Mouse (Mus musculus) retina, postnatal 7 days (tissue): ENCODE measurements around the gene Senp3.
"Not testable (repeated sequence)": the region's sequence is repeated elsewhere in the genome, so short reads cannot be mapped to it uniquely, and the experiment has no call there.

Source experiments
- DNase-seq: peaks from one replicate; pipeline ENCODE4 v3.0.0-alpha.2; 2012; ENCODE audit warnings: low read depth, low spot score

Senp3 gene

DNA sequence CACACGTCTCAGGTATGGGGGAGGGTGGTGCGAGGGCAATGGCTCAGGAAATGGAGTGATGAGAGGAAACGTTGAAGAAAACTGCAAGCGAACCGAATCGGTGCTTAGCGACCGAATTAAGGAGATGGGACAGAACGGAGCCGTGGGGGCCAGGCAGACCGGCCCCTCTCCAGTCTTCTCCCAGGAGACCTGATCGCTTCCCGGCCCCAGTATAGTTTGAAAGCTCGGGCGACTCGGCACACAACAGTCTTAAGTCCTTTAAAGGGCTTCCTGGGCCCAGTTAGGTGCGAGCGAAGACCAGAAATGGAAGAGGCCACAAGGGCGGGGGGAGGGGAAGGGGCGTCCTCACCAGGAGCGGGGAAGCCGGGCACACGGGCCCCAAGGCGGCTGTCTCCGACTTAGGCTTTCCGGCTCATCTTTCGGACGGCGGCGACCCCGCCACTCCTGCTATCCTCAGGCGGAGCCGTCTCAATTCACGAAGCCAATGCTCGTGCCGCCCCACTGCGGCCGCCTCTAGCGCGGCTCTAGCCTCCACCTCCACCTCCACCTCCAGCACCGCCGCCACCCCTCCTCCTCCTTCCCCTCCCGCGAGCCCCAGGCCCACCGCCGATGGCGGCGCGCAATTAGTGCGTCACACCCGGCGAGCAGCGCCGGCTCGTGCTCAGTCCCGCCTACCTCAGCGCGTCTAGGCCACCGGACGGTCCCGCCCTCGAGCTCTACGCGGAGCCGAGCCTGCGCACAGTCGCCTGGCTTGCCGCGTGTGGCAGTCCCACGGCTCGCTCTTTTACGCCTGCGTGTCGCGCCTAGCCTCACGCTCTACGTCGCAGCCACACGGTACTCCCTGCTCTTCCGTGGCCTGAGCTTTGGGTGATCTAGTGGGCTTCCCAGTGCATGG lies at the start of gene Senp3:
Senp3 (minus strand) TSS at position 771 of the 895 bp plus-strand sequence.
- peak; percentile 93 for DNase-seq

DNA sequence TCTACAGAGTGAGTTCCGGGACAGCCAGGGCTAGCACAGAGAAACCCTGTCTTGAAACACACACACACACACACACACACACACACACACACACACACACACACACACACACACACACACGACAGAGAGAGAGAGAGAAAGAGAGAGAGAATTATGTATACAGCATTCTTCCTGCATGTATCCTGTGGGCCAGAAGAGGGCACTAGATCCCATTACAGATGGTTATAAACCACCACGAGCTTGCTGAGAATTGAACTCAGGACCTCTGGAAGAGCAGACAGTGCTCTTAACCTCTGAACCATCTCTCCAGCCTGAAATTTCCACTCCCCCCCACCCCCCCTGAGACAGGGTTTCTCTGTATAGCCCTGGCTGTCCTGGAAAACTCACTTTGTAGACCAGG lies 49.5 kb upstream of the Senp3 start:
- DNase-seq = not testable (repeated sequence)

DNA sequence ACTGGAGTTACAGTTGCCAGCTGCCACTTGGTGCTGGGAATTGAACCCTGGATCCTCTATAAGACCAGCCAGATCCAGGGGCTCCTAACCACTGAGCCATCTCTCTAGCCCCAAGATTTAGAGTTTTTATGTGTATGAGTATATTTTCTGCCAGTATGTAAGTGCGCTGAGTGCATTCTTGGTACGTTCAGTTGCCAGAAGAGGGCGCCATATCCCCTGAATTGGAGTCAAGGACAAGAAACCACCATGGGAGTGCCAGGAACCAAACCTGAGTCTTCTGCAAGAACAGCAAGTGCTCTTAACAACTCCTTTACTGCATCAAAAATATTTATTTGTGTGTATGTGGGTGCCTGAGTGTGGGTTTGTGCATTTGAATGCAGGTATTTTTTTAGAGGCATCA lies 47.2 kb upstream of the Senp3 start:
- DNase-seq = peak; percentile 46

DNA sequence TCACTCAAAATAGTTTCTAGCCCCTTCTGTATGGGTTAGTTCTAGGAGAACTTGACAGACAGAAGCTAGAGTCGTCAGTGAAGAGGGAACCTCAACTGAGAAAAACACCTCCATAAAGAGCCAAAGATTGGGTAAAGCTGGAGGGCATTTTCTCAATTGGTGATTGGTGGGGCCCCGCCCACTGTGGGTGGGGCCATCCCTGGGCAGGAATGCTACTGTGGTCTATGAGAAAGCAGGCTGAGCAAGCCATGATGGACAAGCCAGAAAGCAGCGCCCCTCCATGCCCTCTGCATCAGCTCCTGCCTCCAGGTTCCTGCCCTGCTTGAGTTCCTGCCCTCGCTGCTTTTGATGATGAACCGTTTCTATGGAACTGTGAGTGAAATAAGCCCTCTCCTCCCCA lies 44.1 kb upstream of the Senp3 start:
- no peak for DNase-seq

DNA sequence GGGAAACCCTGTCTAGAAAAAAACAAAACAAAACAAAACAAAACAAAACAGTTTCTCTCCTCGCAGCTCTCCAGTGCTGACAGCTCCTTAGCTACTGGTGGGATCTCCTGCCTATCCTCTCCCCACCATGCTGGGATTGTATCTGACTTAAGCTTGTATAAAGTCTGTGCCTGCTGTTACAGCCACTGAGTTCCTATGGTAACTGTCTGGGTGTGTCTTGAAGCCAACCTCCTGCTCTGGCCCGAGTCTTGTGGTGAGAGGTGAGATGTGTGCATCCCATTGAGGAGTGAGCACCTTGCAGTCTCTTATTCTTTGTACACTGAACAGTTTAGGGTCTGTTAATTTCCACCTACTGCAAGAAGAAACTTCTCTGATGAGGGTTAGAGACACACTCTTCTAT lies 41.2 kb upstream of the Senp3 start:
- DNase-seq = no peak

DNA sequence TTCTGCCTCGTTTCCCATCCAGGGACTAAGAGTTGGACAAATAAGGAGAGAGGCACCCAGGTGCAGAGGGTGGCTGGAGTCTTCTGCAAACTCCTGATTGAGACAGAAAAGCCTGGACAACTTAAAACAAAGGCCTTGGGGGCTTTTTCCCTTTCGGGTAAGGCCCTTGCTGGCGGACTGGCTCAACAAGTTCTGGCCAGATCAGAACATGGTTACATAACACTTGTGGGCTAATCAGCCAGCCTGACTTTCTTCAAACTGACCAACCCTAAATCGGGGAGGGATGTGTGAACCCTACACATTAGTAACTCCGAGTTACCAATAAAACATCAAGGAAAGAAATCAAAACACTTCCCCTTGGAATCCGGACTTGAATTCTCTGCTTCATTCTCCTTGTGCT lies 39.0 kb upstream of the Senp3 start:
- DNase-seq = no peak

DNA sequence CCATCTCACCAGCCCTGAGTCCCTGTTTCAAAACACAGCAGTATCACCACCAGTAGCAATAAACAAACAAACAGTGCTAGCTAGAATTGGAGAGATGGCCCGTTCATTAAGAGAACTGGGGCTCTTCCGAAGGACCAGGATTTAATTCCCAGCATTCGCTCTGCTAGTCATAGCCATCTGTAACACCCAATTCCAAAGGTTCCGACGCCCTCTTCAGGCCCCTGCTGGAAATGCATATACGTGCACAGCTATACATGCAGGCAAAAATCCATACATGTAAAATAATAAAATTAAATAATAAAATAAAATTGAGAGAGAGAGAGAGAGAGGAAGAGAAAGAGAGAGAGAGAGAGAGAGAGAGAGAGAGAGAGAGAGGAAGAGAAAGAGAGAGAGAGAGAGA lies 37.5 kb upstream of the Senp3 start:
- no peak for DNase-seq

DNA sequence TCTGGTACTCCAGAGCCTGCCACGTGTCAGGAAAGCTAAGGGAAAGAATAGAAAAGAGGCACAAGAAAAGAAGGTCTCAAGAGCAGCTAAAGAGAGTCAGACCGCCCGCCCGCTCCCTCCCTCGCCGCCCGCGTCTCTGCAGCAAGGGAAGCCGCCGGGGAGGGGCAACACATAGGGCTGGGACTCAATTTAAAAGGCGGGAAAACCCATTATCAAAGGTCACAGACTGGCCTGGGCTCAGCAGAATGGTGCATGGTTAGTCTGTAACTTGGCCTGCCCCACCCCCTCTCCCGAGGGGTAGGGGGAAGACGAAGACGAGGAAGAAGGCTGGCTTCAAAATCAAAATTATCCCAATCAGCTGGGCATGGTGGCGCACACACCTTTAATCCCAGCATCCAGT lies 36.8 kb upstream of the Senp3 start:
- DNase-seq = no peak

DNA sequence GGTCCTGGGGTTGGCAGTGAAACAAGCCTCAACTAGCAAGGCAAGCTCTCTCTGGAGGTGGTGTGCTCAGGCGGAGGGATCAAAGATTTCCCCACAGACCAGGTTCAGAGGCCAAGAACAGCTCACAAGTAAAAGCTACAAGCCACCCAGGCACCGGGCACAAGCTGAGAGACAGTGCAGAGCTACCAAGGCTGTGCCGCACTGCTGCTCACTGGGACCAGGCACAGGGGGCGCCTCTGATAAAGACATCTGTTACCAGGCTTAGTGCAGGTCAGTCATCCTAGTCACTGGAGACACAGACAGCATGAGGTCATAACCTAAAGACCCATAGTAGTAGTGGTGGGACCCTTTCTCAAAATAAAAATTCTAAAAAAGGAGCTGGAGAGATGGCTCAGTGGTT lies 35.1 kb upstream of the Senp3 start:
- no peak for DNase-seq

DNA sequence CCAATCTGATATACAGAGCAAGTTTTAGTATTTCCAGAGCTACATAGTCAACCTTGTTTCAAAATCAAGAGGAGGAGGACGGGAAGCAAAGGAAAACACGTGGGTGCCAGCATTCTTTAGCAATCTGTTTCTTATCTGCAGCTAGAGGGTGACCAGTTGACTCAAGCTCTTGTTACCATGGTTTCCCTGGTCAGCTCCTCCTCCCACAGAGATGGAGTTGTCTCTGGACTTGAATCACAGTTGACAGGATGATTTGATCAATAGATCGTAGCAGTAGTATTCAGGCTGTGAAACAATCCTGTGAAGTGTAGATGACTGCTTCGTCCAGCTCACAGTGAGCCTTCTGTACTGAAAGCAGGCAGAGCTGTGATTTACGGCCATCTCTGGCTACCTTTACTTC lies 34.0 kb upstream of the Senp3 start:
- no peak for DNase-seq

DNA sequence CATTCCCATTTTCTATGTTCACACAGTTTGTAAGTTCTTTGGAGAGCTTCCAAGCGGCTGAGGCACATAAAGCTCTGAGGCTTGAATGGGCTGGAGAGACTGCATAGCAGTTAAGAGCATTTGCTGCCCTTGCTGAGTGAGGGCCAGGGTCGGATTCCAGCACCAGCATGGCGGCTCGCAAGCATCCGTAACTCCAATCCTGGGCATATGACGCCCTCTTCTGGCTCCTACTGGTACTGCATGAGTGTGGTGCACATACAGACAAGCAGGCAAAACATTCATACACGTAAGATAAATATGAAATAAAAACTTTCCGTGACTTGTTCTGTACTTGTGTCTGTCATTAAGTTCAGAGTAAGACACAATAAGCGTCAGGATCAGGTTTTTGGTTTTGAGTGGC lies 33.6 kb upstream of the Senp3 start:
- no peak for DNase-seq

DNA sequence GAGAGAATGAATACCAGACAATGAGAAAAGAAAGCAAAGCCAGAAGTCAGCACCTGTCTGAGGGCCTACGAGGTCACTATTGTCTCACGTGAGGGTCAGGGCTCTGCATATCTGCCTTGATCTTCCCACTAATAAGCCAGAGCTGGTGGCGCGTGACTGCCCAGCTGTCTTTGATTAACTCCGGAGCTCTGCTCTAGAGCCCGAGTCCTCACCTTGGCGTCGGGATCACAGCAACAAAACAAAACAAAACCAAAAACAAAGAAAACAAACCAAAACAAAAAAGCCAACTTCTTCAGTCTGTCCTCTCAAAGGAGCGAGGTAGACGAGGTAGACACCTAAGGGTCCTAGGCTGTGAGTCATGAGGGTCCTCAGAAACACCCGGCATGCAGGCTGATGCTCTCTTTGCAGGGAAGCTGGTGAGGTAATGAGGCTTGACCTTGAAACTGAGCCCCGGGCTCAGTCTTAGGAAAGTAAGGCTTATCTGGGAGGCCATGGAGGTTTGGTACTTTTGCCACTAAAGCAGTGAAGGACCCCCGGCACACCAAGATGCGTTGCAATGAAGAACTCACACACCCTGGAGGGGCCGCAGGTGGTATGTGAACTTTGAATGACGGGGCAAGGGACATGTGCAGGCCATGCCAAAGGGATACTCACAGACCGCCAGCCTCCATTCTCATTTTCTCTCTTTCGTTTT lies 32.9 kb upstream of the Senp3 start:
- DNase-seq = peak; percentile 40

DNA sequence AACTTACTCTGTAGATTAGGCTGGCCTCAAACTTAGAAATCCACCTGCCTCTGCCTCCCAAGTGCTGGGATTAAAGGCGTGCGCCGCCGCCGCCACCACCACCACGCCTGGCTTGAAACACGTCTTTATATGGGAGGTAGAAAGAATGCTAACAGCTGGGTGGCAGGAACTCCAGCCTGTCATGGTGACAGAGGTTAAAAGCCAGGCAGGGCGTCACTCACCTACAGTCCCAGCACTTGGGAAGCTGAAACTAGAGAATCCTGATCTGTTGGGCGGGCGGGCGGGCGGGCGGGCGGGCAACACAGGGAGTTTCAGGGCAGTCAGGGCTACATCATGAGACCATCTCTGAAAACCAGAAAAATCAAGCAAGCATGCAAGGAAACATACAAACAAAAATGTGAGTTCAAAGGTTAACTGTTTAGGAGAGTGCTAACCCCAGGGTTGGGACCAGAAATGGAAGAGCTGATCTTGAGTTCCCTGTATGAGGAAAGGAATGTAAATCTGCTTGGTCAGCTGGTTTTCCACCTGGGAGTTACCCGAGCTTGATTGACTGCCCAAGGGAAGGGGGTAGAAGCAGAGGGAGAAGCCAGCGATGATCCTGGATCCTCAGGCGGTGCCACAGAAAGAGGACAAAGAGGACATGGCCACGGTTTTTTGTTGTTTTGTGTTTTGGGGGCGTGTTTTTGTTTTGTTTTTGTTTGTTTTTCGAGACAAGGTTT lies 31.2 kb upstream of the Senp3 start:
- DNase-seq = no peak

DNA sequence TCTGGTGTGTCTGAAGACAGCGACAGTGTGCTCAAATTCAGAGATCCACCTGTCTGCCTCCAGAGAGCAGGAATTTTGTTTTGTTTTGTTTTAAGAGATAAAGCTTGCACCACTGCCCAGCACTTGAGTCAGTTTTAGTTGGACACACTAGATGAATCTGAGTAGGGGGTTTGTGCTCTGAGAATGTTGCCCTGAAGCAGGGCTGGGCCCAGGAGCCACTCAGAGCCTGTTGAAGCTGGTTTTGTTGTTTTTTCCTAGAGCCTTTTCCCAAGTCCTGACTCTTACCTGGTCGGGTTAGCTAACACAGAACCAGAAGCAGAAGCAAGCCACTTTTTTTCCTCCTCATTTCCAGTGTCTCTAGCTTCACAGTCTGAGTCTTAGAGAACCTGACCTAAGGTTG lies 29.2 kb upstream of the Senp3 start:
- no peak for DNase-seq

DNA sequence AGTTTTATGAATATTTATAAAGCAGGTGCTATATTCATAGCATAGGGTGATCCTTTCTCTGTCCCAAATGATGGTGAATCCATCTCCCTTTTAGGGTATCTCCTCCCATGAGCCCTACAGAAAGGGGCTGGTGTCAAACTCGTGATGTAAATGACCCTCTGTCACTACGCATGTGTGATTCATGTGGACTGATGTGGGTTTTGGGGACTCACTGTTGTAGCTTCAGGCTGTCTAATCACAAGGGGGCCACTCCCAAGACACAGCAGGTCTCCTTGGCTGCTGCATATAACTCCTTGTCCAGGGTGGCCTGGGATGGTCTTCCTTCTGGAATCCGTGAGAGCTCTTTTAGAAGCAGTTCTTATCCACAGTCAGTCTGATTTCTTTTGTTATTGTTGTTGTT lies 28.6 kb upstream of the Senp3 start:
- DNase-seq = no peak

DNA sequence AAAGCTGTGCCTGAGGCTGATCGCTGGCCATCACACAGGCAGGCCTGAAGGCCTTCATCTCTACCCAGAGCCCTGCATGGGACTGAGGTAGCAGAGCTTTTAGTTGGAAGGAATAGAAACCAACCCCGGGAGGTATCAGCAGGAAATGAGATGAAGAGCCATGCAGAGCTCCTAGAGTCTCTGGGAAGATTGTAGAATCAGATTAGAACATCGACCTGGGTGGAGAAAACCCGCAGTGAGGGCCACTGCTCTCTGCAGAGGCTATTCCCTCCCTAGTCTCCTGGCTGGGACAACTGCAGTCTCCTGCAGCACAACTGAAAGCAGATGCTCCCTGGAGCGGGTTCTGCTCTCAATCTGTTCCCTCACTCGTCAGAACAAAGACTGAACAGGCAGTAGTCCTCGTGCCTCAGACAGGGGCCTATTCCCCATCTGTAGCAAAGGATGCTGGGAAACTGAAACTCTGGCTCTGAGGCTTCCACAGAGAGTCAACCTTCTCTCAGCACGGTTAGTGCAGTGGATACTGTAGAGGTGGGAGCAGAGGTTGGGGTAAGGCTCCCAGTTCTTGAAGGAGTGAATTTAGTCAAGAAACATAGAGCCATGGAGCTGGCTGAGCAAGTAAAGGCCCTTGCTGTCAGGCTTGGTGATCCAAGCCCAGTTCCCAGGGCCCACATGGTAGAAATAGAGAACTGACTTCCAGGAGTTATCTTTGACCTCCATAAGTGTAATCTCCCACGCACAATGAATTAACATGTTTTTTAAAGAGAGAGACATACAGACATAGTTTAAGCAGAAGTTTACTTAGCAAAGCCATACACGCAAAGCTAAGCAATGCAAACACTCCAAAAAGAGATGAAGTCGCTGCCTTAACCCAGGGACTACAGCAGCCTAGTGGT lies 27.9 kb upstream of the Senp3 start:
- DNase-seq = no peak

DNA sequence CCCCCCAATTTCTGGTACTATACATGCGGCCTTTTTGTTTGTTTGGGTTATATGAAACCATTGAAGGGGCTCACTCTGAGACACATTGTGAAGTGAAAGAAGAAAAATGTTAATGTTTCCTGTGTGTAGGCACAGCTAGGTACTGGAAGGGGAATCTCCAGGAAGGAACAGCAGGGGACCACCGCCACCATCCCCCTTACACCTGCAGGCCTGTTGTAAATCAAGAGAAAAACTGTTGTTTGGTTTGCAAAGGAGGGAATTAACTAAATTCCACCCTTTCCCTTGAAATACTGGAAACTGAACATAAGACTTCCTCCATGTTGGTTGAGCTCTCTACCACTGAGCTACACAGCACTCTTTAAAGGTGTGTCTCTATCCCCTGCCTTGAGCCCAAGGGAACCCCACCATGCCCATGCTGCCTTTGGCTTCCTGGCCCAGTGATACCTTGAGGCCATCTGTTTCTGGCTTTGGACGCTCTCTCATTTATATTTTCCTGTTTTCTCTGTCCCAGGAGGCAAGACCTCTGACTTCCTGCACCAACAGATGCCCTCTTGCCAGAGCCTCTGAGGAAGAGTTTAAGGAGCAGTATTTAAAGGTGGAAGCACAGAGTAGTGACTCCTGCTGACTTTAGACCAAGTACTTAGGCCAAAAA lies 26.9 kb upstream of the Senp3 start:
- no peak for DNase-seq

DNA sequence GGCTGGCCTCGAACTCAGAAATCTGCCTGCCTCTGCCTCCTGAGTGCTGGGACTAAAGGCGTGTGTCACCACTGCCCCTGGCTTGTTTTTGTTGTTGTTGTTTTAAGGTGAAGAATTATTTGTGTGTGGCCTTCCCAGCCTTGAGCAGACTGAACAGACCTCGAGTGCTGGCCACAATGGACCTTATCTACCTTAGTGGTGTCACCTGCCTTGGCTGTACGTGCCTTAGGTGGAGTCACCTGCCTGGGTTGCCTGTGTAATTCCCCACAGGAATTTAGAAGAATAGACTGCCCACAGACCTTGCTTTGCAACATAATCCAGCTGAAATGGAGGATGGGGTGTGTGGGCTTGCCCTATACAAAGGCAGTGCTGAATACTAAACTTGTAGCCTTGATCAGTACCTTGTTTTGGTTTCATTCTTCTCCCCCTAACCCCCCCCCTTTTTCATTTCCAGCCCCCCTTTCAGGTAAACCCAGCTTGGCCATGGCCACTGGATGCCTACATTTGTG lies 26.0 kb upstream of the Senp3 start:
- DNase-seq = no peak

DNA sequence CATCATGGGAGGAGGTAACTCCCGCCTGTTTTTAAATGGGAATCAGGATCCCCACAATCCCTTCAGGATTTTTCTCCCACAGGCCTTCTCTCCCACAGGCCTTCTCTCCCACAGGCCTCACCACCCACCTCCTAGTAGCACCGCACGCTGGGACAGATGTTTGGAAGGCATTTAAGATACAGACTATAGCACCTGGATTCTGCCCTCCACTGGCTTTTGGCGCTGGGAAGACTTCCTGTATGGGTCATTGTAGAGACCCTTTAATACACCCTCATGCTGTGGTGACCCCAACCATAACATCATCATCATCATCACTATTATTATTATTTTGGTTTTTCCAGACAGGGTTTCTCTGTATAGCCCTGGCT lies 25.6 kb upstream of the Senp3 start:
- no peak for DNase-seq

DNA sequence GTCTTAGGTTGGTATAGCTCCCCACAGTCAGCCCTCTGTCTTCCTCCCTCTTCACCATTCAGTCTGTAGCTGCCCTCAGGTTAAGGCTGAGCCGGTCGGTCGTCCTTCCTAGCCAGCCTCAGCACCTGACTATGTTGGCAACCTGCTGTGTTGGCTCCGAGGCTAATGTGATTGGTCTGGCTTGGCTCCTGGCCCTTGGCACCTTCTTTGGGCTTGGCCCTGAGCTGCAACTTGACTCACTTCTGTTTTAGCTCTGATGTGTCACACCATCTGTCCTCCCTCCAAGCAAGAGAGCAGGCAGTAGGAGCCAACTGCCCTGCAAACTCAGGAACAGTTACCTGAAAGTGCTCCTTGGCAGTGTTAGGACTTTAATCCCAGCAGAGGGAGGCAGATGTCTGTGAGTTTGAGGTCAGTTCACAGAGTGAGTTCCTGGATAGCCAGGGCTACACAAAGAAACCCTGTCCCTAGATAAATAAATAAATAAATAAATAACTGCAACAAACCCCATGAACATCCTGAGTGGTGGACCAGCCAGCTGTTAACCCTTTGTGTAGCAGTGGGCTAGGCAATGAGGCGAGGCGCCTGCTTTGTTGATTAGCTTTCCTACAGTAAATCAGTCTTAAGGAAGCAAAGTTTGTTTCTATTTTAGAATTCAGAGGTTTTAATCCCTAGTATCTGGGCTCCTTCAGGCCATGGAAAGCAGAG lies 25.0 kb upstream of the Senp3 start:
- no peak for DNase-seq
